Mouse (Mus musculus): ENCODE measurements around the gene Htt. TPM values are rescaled to one million over a fixed set of nuclear protein-coding genes. Genes with fewer than 3 reads are reported as not detected.

Htt gene
- polyA plus RNA-seq, 1 experiment from 2014 or later: 13.1 TPM

DNA sequence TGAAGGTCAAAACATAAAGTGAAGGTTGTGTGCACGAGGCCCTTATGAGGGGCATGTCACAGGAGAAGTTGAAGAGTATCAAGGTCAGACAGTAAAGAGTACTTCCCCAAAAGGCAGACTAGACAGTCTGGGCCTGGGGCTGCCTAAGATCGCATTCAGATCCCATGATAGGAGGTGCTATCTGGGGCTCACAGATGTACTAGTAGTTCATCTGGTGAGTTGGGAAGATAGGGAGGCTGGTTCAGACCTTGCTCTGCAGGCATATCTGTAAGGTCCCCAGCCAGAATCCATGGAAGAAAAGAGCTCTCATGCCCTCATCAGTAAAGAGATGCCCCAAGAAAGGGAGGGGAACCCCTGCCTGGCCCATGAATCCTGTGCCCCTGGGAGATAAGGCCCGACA lies 157.2 kb downstream of the Htt start:
- ATAC-seq: no peak
- WGBS: 93% methylated on average over 3 of the region's 3 CpGs
- Histone ChIP-seq H3K4me3 (no peak overlapping the region), H3K4me1 (peaks cover 15% of the 10 kb centered on the region), H3K36me3 (ENCODE audit: poor library complexity, severe bottlenecking) (peaks cover 26% of the 10 kb centered on the region), H3K27me3 (no peaks in the 10 kb centered on the region), H3K9ac (no peak overlapping the region), H3K9me3 (replicated peaks) (no peaks in the 10 kb centered on the region), H3K4me2 (no peak overlapping the region), H3K27ac (no peak overlapping the region)

DNA sequence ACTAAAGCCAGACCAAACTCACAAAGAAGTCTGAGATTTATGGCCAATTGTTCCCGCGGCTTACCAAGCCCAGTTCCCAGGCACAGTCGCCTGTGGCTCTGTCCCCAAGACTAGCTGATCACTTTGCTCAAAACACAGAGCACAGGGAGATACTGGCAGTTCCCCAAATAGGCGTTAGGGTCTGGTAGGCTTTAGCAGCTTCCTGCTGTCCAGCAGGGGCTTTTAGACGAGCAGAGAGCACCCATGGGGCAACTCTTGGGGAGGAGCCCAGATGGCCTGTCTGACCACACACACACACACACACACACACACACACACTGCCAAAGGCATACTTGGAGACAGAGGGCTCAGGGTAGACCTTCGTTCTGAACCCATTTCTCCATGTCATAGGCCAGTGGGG lies 161.0 kb downstream of the Htt start:
- Histone ChIP-seq H3K27me3 (no peaks in the 10 kb centered on the region), H3K4me3 (no peak overlapping the region), H3K27ac (no peak overlapping the region), H3K4me1 (peaks cover 2% of the 10 kb centered on the region), H3K36me3 (ENCODE audit: poor library complexity, severe bottlenecking) (peaks cover 45% of the 10 kb centered on the region), H3K4me2 (no peak overlapping the region), H3K9ac (no peak overlapping the region), H3K9me3 (replicated peaks) (no peaks in the 10 kb centered on the region; the same call in 1 of the 2 replicates)
- ATAC-seq: no peak
- 82% methylated on average over 6 of the region's 6 CpGs for WGBS

DNA sequence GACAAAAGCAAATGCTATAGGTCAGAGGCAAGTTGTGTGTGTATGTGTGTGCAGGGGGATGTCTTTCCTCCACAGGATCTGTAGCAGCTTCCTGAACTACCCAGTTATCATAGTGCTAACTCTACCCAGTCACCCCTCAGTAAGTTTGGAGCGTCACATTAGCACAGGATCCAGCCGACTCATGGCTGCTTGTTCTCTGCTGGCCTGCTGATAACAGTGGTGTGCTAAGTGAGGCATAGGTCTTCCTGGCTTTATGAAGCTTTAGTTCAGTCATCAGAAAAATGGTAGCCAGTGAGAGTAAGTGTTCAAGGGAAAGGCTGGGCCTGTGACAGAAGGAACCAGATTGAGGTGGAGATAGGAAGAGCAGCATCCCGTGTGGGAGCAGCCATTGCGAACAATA lies 162.4 kb downstream of the Htt start:
- H3K36me3 ChIP-seq (ENCODE audit: poor library complexity, severe bottlenecking): peaks cover 45% of the 10 kb centered on the region

DNA sequence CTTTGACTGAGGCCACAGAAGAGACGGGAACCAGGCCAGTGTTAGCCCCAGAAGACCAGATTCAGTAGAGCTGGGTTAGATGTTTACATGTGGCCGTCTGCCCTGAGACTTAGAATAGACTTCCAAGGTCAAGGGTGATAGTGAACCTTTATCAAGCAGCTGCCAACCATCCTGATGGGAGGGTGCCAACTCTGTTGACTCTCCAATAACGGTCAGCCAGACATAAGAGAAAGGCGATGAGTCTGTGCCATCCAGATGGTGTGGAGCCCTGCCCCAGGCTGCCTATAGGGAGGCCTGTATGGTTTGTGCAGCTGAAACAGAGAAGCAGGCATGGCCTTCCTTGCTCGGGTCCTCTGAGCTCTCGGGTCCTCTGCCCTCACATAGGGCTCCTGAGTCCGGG lies 163.0 kb downstream of the Htt start:
- no peak overlapping the region for H3K27ac ChIP-seq
- H3K4me3 ChIP-seq: no peak overlapping the region
- no peak overlapping the region for H3K9ac ChIP-seq
- no peaks in the 10 kb centered on the region; the same call in 1 of the 2 replicates for H3K9me3 ChIP-seq (replicated peaks)
- peaks cover 45% of the 10 kb centered on the region for H3K36me3 ChIP-seq (ENCODE audit: poor library complexity, severe bottlenecking)
- H3K4me2 ChIP-seq: no peak overlapping the region
- no peaks in the 10 kb centered on the region for H3K4me1 ChIP-seq
- 89% methylated on average over 7 of the region's 7 CpGs for WGBS
- ATAC-seq: no peak
- no peaks in the 10 kb centered on the region for H3K27me3 ChIP-seq

More for the DNA sequence above, 162.4 kb downstream of the Htt start:
- 90% methylated on average over 4 of the region's 4 CpGs for WGBS
- no peaks in the 10 kb centered on the region; the same call in 1 of the 2 replicates for H3K9me3 ChIP-seq (replicated peaks)
- H3K4me2 ChIP-seq: no peak overlapping the region
- H3K27me3 ChIP-seq: no peaks in the 10 kb centered on the region
- H3K27ac ChIP-seq: no peak overlapping the region
- H3K9ac ChIP-seq: no peak overlapping the region
- no peak for ATAC-seq
- H3K4me1 ChIP-seq: no peaks in the 10 kb centered on the region
- no peak overlapping the region for H3K4me3 ChIP-seq

DNA sequence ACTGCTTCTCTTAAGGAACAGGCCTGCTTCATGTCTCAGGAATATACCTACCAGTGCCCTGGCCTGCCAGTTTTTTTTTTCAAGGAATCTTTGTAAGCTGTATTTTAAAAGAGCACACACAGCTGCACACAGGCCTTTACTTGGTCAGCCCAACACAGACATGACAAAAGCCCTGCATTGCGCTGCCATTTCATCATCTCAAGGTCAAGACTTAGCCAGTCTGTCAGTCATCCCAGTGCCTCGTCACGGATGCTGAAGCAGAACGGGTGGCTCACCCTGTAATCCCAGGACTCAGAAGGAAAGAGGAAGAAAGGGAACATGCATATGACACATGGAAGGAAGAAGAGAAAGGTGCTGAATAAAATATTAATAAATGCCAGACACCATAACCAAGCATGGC lies 166.1 kb downstream of the Htt start:
- ATAC-seq: no peak
- WGBS: 94% methylated on average over 4 of the region's 4 CpGs

DNA sequence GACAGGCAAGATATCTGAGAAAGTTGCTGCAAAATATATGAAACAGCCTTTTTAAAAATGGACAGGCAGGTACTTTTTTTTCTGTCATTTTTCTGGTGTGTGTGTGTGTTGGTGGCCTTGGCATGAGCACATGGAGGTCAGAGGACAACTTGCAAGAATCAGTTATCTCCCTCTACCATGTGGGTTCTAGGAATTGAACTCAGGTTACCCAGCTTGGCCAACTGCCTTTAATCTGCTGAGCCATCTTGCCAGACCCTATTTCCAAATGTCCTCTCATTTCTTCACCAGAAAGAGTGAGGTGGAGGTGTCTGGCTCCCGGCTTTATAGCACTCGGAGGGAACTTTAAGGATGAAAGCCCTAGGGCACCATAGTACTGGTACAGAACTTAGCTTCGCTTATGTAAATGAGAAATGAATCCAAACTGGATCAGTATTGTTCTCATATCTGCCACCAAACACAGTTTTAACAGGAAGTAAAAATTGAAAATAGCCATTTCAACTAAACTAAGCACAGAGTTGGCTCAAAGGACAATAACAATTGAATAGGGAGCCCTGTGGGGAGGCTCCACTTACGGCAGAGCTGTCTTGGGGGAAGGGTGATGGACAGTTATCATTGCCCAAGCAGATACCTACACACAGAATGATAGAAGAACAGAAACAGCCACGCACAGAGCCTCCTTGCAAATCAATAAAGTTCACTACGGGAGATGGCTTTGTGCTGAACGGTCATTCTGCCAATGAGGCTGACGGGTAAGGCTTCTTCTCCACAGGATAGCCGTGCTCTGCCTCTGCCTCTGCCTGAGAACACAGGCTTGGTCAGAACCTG lies 168.8 kb downstream of the Htt start:
- Histone ChIP-seq H3K4me3 (no peak overlapping the region), H3K9ac (no peak overlapping the region), H3K4me2 (no peak overlapping the region), H3K27me3 (no peaks in the 10 kb centered on the region), H3K4me1 (peaks cover 15% of the 10 kb centered on the region), H3K27ac (no peak overlapping the region), H3K36me3 (ENCODE audit: poor library complexity, severe bottlenecking) (0 out of 2 replicates have a peak, but pooled peaks cover 3% of the 10 kb centered on the region), H3K9me3 (replicated peaks) (no peaks in the 10 kb centered on the region; the same call in 1 of the 2 replicates)
- ATAC-seq: no peak
- WGBS: 85% methylated on average over 9 of the region's 9 CpGs

More for the DNA sequence above, 166.1 kb downstream of the Htt start:
- H3K4me1 ChIP-seq: peaks cover 15% of the 10 kb centered on the region
- no peaks in the 10 kb centered on the region for H3K27me3 ChIP-seq
- no peak overlapping the region for H3K9ac ChIP-seq
- no peak overlapping the region for H3K4me3 ChIP-seq
- H3K36me3 ChIP-seq (ENCODE audit: poor library complexity, severe bottlenecking): peaks cover 30% of the 10 kb centered on the region
- no peak overlapping the region for H3K4me2 ChIP-seq
- no peaks in the 10 kb centered on the region; the same call in 1 of the 2 replicates for H3K9me3 ChIP-seq (replicated peaks)
- no peak overlapping the region for H3K27ac ChIP-seq

DNA sequence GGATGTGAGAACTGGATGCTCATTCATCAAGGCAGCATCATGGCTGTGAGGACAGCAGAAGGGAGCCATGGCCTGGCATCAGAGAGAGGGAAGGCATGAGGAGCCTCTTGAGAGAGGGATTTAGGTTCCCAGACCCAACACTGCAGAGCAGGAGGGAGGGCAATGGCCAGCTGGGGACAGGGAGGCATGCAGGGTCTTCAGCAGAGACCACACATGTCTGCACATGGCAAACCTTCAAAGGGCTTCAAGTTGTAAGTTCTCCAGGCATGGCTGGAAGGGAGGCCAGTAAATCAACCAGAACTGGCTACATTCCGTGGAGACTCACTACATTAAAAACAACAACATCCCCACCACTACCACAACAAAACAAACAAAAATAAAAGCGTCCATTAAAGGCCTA lies 169.6 kb downstream of the Htt start:
- Histone ChIP-seq H3K4me2 (no peak overlapping the region), H3K9me3 (replicated peaks) (no peaks in the 10 kb centered on the region; the same call in 1 of the 2 replicates), H3K27me3 (no peaks in the 10 kb centered on the region), H3K4me3 (no peak overlapping the region), H3K9ac (no peak overlapping the region), H3K27ac (peak overlapping the region; percentile 15), H3K4me1 (peaks cover 15% of the 10 kb centered on the region), H3K36me3 (ENCODE audit: poor library complexity, severe bottlenecking) (no peaks in the 10 kb centered on the region)
- ATAC-seq: no peak
- WGBS: 88% methylated on average over 2 of the region's 2 CpGs

DNA sequence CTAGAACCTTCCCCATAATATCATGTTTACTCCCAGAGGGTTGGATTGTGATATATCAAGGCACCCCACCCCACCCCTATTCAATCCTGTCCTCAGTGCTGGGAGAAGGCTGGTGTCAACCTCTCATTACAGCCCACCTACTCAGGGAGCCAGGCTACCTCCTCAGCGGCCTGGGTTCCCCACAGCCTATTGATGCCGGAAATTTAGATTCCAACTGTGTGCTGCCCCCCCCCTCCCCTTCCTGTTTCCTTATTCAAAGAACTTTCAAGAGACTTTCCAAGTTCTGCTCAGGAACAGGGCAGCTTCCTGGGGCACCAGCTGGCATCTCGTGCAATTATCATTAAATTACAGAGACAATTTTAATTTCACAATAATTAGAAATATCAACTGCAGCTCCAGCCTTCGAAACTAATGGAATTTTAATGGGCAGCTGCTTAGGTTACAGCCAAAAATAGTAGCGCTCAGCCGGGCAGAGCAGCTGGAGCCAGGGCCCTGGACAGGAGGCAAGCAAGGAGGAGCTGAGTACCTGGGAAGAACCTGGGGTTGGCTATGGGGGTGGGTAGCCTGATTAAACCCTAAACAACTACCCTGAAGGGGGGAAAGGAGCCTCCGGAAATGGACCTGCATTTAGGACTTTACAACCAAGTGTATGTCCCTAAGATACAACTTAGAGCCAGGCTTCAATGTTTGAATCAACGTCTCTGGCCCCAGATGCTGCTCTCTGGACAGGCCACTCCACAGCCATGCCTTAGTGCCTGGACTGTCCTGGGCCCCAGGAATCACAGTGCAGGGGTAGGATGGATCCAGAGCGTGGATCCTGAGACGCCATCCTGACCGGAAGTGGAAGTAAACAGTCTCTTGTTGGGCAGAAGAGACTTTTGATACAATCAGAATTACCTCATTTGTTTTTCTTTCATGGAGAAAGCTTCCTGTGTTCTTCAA lies 170.2 kb downstream of the Htt start:
- Histone ChIP-seq H3K4me2 (no peak overlapping the region), H3K4me1 (peaks cover 15% of the 10 kb centered on the region), H3K4me3 (no peak overlapping the region), H3K9me3 (replicated peaks) (no peaks in the 10 kb centered on the region), H3K36me3 (ENCODE audit: poor library complexity, severe bottlenecking) (no peaks in the 10 kb centered on the region), H3K27me3 (no peaks in the 10 kb centered on the region), H3K27ac (peak overlapping the region; percentile 27; the same call in 1 of the 2 replicates), H3K9ac (no peak overlapping the region)
- ATAC-seq: no peak
- WGBS: 49% methylated on average over 11 of the region's 11 CpGs

DNA sequence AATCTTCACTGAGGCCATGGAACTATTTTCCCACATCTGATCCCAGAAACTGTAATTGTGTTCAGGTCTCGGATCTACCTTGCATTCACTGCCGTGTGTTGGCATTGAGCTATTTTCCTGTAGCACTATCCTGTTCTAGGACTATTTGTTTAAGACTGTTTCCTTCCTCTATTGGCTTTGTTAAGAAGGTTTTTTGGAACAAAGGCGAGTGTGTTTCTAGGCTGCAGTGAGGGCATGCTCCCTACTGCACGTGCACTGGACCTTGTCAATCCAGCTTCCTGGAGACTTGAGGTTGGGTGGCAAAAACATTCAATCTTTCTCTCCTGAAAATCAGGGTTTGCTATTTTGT lies 170.9 kb downstream of the Htt start:
- Histone ChIP-seq H3K27ac (0 out of 2 replicates have a peak overlapping the region, but pooled peaks have one; percentile 27), H3K27me3 (no peaks in the 10 kb centered on the region), H3K4me2 (no peak overlapping the region), H3K36me3 (ENCODE audit: poor library complexity, severe bottlenecking) (no peaks in the 10 kb centered on the region), H3K9ac (no peak overlapping the region), H3K9me3 (replicated peaks) (no peaks in the 10 kb centered on the region), H3K4me3 (no peak overlapping the region), H3K4me1 (peaks cover 15% of the 10 kb centered on the region)
- WGBS: 32% methylated on average over 4 of the region's 4 CpGs
- ATAC-seq: no peak

DNA sequence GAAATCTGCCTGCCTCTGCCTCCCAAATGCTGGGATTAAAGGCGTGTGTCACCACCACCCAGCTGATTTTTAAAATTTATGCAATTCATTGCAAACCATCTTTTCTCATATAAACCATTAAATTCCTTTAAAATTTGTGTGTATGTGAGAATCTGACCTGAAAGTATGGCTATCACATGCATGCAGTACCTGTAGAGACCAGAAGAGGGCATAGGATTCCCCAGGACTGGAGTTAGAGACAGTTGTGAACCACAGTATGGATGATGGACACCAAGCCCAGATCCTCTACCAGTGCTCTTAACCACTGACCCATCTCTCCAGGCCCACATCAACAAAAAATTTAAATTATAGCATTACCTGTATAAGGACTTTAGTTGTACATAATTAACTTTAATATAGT lies 171.9 kb downstream of the Htt start:
- H3K27me3 ChIP-seq: no peaks in the 10 kb centered on the region
- ATAC-seq: no peak
- H3K4me1 ChIP-seq: peaks cover 15% of the 10 kb centered on the region
- 98% methylated on average over 1 of the region's 1 CpGs for WGBS
- H3K4me2 ChIP-seq: no peak overlapping the region
- no peak overlapping the region for H3K27ac ChIP-seq
- H3K36me3 ChIP-seq (ENCODE audit: poor library complexity, severe bottlenecking): no peaks in the 10 kb centered on the region
- no peak overlapping the region for H3K9ac ChIP-seq
- H3K4me3 ChIP-seq: no peak overlapping the region
- no peaks in the 10 kb centered on the region for H3K9me3 ChIP-seq (replicated peaks)

DNA sequence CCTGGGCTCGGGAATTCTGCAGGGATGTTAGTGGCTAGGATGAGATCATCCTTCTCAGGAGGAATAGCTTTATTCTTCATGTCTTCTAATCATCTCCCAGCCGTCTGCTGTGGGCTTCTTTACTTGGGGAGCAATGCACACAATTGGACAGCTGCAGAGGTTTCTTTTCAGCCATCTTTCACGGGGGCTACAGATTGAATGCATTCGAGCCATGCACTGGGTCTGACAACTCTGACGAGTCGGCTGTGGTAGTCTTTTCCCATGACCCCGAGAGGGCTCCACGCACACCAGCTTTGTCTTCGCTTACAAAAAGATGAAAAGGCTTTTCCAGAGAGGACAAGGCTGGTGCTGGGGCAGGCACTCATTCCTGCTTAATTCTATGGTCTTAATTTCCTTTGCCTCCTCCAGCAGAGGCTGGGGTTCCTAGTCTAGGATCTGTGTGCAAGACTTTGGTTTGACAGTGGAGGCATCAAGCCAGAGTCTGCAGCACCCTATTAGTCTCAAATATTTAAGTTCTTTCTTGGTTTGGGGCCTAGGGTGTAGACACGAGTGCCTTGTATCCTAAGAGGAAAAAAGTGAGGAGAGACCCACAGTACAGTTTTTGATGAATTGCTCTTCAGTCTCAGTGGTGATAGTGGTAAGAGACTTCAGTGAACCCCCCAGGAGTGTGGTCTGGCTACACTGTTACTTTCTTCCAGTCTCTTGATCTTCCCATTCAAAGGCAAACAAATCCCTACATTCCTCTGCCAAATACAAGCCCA lies 180.3 kb downstream of the Htt start:
- H3K27me3 ChIP-seq: no peaks in the 10 kb centered on the region
- H3K36me3 ChIP-seq (ENCODE audit: poor library complexity, severe bottlenecking): no peaks in the 10 kb centered on the region
- no peak overlapping the region; the same call in 1 of the 2 replicates for H3K4me2 ChIP-seq
- no peak overlapping the region for H3K4me3 ChIP-seq
- peaks cover 15% of the 10 kb centered on the region for H3K4me1 ChIP-seq
- peak; percentile 33; the same call in 1 of the 2 replicates for ATAC-seq
- no peak overlapping the region for H3K9ac ChIP-seq
- WGBS: 9% methylated on average over 10 of the region's 10 CpGs
- no peaks in the 10 kb centered on the region for H3K9me3 ChIP-seq (replicated peaks)
- H3K27ac ChIP-seq: peak overlapping the region; percentile 60

Data from forebrain, embryonic 13.5 days (tissue).